Mouse (Mus musculus) CH12.LX (cell line): ENCODE measurements at regions not wholly inside any gene's neighbourhood (a gene's known extent, or its start where the extent isn't known, plus 50 kb on each side); places are given as distances from the start of the nearest gene placed in this dataset.

Experiments used
- DNase-seq: peaks from one replicate; pipeline ENCODE4 v3.0.0-alpha.2; 2013; ENCODE audit errors: extremely low read depth
- H3K27ac ChIP-seq: 2 replicates; pipeline ENCODE4 v1.5.1; 2012; ENCODE audit warnings: low read depth, mild to moderate bottlenecking, control low read depth, moderate library complexity; ENCODE audit not compliant: insufficient read depth
- H3K27me3 ChIP-seq: replicated peaks from 2 replicates; pipeline ENCODE3; 2012; ENCODE audit warnings: inconsistent platforms
- H3K36me3 ChIP-seq, 2 experiments: replicated peaks in 1 of 2; 2 replicates each; pipeline versions ENCODE3 to v1.6.1; 2012; ENCODE audit warnings: inconsistent platforms in 1 of 2, low read length in 1 of 2, mild to moderate bottlenecking in 1 of 2, mixed read lengths in 1 of 2, moderate library complexity in 1 of 2; ENCODE audit not compliant: control insufficient read depth in 1 of 2, insufficient read depth in 1 of 2
- H3K4me1 ChIP-seq, 2 experiments: 2 replicates each; pipeline ENCODE4 v1.6.1; 2012; ENCODE audit warnings: inconsistent platforms in 1 of 2, moderate library complexity in 1 of 2; ENCODE audit not compliant: insufficient read depth in 2 of 2, control insufficient read depth in 1 of 2
- H3K4me2 ChIP-seq: 2 replicates; pipeline ENCODE4 v1.6.1; 2012; ENCODE audit warnings: low read depth, mild to moderate bottlenecking, control low read depth; ENCODE audit not compliant: poor library complexity, insufficient read depth, severe bottlenecking
- H3K4me3 ChIP-seq, 3 experiments: fragments of 150-350 bp in 1 of 3; sonication (generic) in 1 of 3; replicated peaks in 1 of 3; 2 replicates each; pipeline versions ENCODE3 to v1.5.1; 2011 to 2012; ENCODE audit warnings: low read depth in 2 of 3, low read length in 2 of 3, mild to moderate bottlenecking in 2 of 3, moderate library complexity in 2 of 3, control low read depth in 1 of 3, improper control_type of control experiment in 1 of 3, inconsistent platforms in 1 of 3, mixed read lengths in 1 of 3; ENCODE audit not compliant: poor library complexity in 1 of 3
- H3K79me2 ChIP-seq: replicated peaks from 2 replicates; pipeline ENCODE4 v1.6.1; 2012; ENCODE audit warnings: mild to moderate bottlenecking, moderate library complexity; ENCODE audit not compliant: control insufficient read depth, poor library complexity, insufficient read depth, severe bottlenecking; ENCODE audit errors: extremely low read depth
- H3K9ac ChIP-seq: 2 replicates; pipeline ENCODE4 v1.6.1; 2012; ENCODE audit warnings: low read depth, mild to moderate bottlenecking, control low read depth, moderate library complexity; ENCODE audit not compliant: insufficient read depth
- H3K9me3 ChIP-seq: replicated peaks from 2 replicates; pipeline ENCODE3; 2012; ENCODE audit warnings: low read length, inconsistent platforms, mixed read lengths
- CTCF ChIP-seq, 2 experiments: IDR thresholded peaks in 1 of 2; conservative IDR thresholded peaks in 1 of 2; 2 replicates each; pipeline ENCODE4 v1.5.1; 2011 to 2012; ENCODE audit warnings: low read depth in 2 of 2, low read length in 2 of 2, improper control_type of control experiment in 1 of 2, inconsistent platforms in 1 of 2, mild to moderate bottlenecking in 1 of 2, moderate library complexity in 1 of 2
- E2F4 ChIP-seq: IDR thresholded peaks from 2 replicates; pipeline ENCODE4 v1.6.1; 2011; ENCODE audit warnings: low read depth, low read length, improper control_type of control experiment; ENCODE audit not compliant: insufficient replicate concordance
- HCFC1 ChIP-seq: IDR thresholded peaks from 2 replicates; pipeline ENCODE4 v1.6.1; 2012; ENCODE audit warnings: low read depth, mild to moderate bottlenecking, inconsistent platforms, low read length, improper control_type of control experiment
- JUN ChIP-seq: IDR thresholded peaks from 2 replicates; pipeline ENCODE4 v1.6.1; 2011; ENCODE audit warnings: low read depth, mild to moderate bottlenecking, low read length, improper control_type of control experiment, moderate library complexity; ENCODE audit not compliant: insufficient read depth
- JUND ChIP-seq: conservative IDR thresholded peaks from 2 replicates; pipeline ENCODE4 v1.6.1; 2011; ENCODE audit warnings: low read depth, low read length, improper control_type of control experiment
- MAFK ChIP-seq: IDR thresholded peaks from 2 replicates; pipeline ENCODE4 v1.6.1; 2011; ENCODE audit warnings: low read length, improper control_type of control experiment; ENCODE audit not compliant: insufficient replicate concordance
- MXI1 ChIP-seq: IDR thresholded peaks from 2 replicates; pipeline ENCODE4 v1.6.1; 2011; ENCODE audit warnings: mild to moderate bottlenecking, low read depth, low read length, improper control_type of control experiment
- MYC ChIP-seq: IDR thresholded peaks from 2 replicates; pipeline ENCODE4 v1.6.1; 2011; ENCODE audit warnings: low read depth, mild to moderate bottlenecking, improper control_type of control experiment, low read length
- NELFE ChIP-seq: IDR thresholded peaks from 2 replicates; pipeline ENCODE4 v1.6.1; 2011; ENCODE audit warnings: low read depth, low read length, improper control_type of control experiment
- PAX5 ChIP-seq: IDR thresholded peaks from 2 replicates; pipeline ENCODE4 v1.6.1; 2012; ENCODE audit warnings: low read length, inconsistent platforms, mixed read lengths
- POLR2A ChIP-seq: IDR thresholded peaks from 2 replicates; pipeline ENCODE4 v1.6.1; 2011; ENCODE audit warnings: low read depth, mild to moderate bottlenecking, improper control_type of control experiment, low read length
- RAD21 ChIP-seq: IDR thresholded peaks from 2 replicates; pipeline ENCODE4 v1.6.1; 2011; ENCODE audit warnings: low read depth, mild to moderate bottlenecking, low read length, improper control_type of control experiment, moderate library complexity
- RCOR1 ChIP-seq: conservative IDR thresholded peaks from 2 replicates; pipeline ENCODE4 v1.6.1; 2012; ENCODE audit warnings: low read depth, mild to moderate bottlenecking, inconsistent platforms, low read length, improper control_type of control experiment
- SIN3A ChIP-seq: IDR thresholded peaks from 2 replicates; pipeline ENCODE4 v1.6.1; 2012; ENCODE audit warnings: low read length, improper control_type of control experiment, inconsistent platforms
- SMC3 ChIP-seq: IDR thresholded peaks from 2 replicates; pipeline ENCODE4 v1.6.1; 2011; ENCODE audit warnings: low read depth, low read length, improper control_type of control experiment
- TBP ChIP-seq: conservative IDR thresholded peaks from 2 replicates; pipeline ENCODE4 v1.6.1; 2011; ENCODE audit warnings: low read depth, low read length, improper control_type of control experiment
- USF1 ChIP-seq: IDR thresholded peaks from 2 replicates; pipeline ENCODE4 v1.6.1; 2014; ENCODE audit warnings: low read depth, mild to moderate bottlenecking, inconsistent platforms, low read length, improper control_type of control experiment
- USF2 ChIP-seq: conservative IDR thresholded peaks from 2 replicates; pipeline ENCODE4 v1.6.1; 2011; ENCODE audit warnings: low read depth, low read length, improper control_type of control experiment
- ZKSCAN1 ChIP-seq: IDR thresholded peaks from 2 replicates; pipeline ENCODE4 v1.6.1; 2012; ENCODE audit warnings: low read depth, inconsistent platforms, low read length, improper control_type of control experiment, borderline replicate concordance
- ZMIZ1 ChIP-seq: IDR thresholded peaks from 2 replicates; pipeline ENCODE4 v1.6.1; 2012; ENCODE audit warnings: low read depth, mild to moderate bottlenecking, inconsistent platforms, low read length, improper control_type of control experiment
- ZNF384 ChIP-seq: IDR thresholded peaks from 2 replicates; pipeline ENCODE4 v1.6.1; 2012; ENCODE audit warnings: low read depth, low read length, improper control_type of control experiment, inconsistent platforms
- dilution Hi-C: fragments of 300-500 bp; cut with MboI; formaldehyde crosslinking; loops from 2 replicates; pipeline ENCODE4 v1.14.3; 2020; ENCODE audit warnings: low sequenced_read_pairs; ENCODE audit not compliant: extremely low pct_unique_long_range_greater_than_20kb, extremely low pct_ligation_motif_present
- in situ Hi-C: fragments of 300-500 bp; cut with MboI; formaldehyde crosslinking; loops from 3 replicates; pipeline ENCODE4 v1.14.3; 2019; ENCODE audit warnings: low sequenced_read_pairs, low pct_ligation_motif_present, low pct_unique_long_range_greater_than_20kb, mixed read lengths

DNA sequence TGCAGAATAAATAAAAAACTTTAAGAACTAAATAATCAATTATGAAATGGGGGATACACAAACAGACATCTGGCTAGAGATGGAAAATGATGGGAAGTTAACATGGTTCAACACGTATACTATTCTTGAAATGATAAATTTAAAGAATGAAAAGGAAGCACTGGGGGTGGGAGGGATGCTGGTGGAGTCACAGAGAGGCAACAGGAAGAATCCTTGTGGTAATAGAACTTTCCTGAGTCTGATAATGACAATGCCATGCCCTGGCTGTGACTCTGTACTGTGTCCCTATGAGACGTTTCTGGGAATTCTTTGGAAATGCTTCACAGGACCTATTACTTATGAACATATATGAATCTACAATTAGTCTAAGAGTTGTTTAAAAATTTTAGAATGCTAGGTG, 64.8 kb upstream of the Sstr4 start:
- H3K36me3 ChIP-seq = no peaks in the 10 kb centered on the region
- no peak overlapping the region for H3K27ac ChIP-seq
- H3K9ac ChIP-seq = no peak overlapping the region
- H3K4me3 ChIP-seq = no peak overlapping the region
- H3K79me2 ChIP-seq = no peaks in the 10 kb centered on the region
- in situ Hi-C loops = no loop called here
- no peak for DNase-seq
- TF ChIP-seq E2F4 (no peak), PAX5 (no peak), ZNF384 (no peak), JUND (no peak), SMC3 (no peak)
- no peaks in the 10 kb centered on the region for H3K9me3 ChIP-seq
- H3K27me3 ChIP-seq = peaks cover 13% of the 10 kb centered on the region
- H3K4me1 ChIP-seq = no peaks in the 10 kb centered on the region
- no peak overlapping the region for H3K4me2 ChIP-seq
- dilution Hi-C loops = no loop called here

DNA sequence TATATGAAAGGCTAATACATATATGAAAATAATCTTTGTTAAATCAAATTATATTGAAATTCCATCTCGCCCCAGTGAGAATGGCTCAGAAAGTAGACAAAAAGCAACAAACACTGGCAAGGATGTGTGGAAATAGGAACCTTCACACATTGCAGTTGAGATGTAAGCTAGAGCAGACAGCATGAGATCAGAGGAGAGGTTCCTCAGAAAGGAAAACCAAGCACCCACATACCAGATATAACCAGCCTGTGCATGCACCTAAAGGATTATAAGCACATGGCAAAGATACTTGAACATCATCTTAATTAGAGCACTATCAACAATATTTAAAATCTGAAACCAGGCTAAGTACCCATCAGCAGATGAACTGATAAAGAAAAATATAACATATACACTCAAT, 60.6 kb upstream of the Sstr4 start:
- dilution Hi-C loops = no loop called here
- TF ChIP-seq USF2 = no peak
- no peak for TF ChIP-seq RCOR1
- TF ChIP-seq ZKSCAN1 = no peak
- TF ChIP-seq MYC = no peak
- TF ChIP-seq E2F4 = no peak
- no peak for TF ChIP-seq JUN
- no peak for TF ChIP-seq MXI1
- no peak for TF ChIP-seq POLR2A
- TF ChIP-seq PAX5 = no peak
- TF ChIP-seq USF1 = no peak
- TF ChIP-seq SIN3A = no peak
- no peak for TF ChIP-seq RAD21
- TF ChIP-seq TBP = no peak
- no peak for TF ChIP-seq NELFE
- TF ChIP-seq CTCF (conservative IDR thresholded peaks at IDR 0.05 in 1 of 2, IDR thresholded peaks at IDR 0.05 in 1 of 2; ENCODE audit: low read depth in 2 of 2, low read length in 2 of 2) = no peak
- no peak for TF ChIP-seq HCFC1
- TF ChIP-seq MAFK = no peak
- no peak for TF ChIP-seq JUND
- TF ChIP-seq ZMIZ1 = no peak
- H3K4me1 ChIP-seq = no peaks in the 10 kb centered on the region
- H3K9me3 ChIP-seq = no peaks in the 10 kb centered on the region
- H3K4me2 ChIP-seq = no peak overlapping the region
- H3K9ac ChIP-seq = no peak overlapping the region
- H3K36me3 ChIP-seq = no peaks in the 10 kb centered on the region
- DNase-seq = no peak
- no peaks in the 10 kb centered on the region for H3K79me2 ChIP-seq
- H3K4me3 ChIP-seq = no peak overlapping the region
- H3K27me3 ChIP-seq = peaks cover 8% of the 10 kb centered on the region
- H3K27ac ChIP-seq = no peak overlapping the region
- in situ Hi-C loops = no loop called here
